8 mouse cellular contexts compared by ENCODE assay signal in genomic region chr8:45410882-45411281, GRCm38 (mm10). TPM values are rescaled to one million over a fixed set of nuclear protein-coding genes. Genes with fewer than 3 reads are reported as not detected.
DNase-seq lines count a peak whose midpoint lies in the region; ATAC-seq and TF ChIP-seq lines count a peak whose summit lies in the region.

Gene Tlr3, minus strand, starts transcription at chr8:45411080.

- 65% methylated on average over 2 of the region's 2 CpGs for WGBS in forebrain, embryonic 10.5 days
- 43% methylated on average over 2 of the region's 2 CpGs for WGBS in kidney, postnatal 0 days
- 74% methylated on average over 2 of the region's 2 CpGs for WGBS in midbrain, embryonic 14.5 days

- no peak for ATAC-seq in kidney, postnatal 0 days (replicated peaks; ENCODE audit: low FRiP score, low read depth)
- ATAC-seq in midbrain, embryonic 14.5 days (ENCODE audit: low FRiP score, low TSS enrichment): no peak

- no peaks in the 10 kb centered on the region for H3K9me3 ChIP-seq in forebrain, embryonic 10.5 days
- H3K9me3 ChIP-seq in kidney, postnatal 0 days (replicated peaks; ENCODE audit: low read length): no peaks in the 10 kb centered on the region
- no peaks in the 10 kb centered on the region for H3K9me3 ChIP-seq in midbrain, embryonic 14.5 days (ENCODE audit: control insufficient read depth, low read length)

- DNase-seq in left cerebral cortex, adult 8-10 months (ENCODE audit: low spot score in 2 of 2): no peak
- DNase-seq in left cerebral cortex, postnatal 25 days (ENCODE audit: low spot score in 2 of 2): no peak
- DNase-seq in forebrain, embryonic 10.5 days (ENCODE audit: extremely low spot score, low spot score): no peak
- DNase-seq in kidney, postnatal 0 days (ENCODE audit: low spot score): no peak
- no peak for DNase-seq in midbrain, embryonic 14.5 days
- no peak for DNase-seq in spleen, postnatal 36 days (ENCODE audit: low spot score in 2 of 2)
- no peak for DNase-seq in cerebellum, postnatal 14 days
- no peak for DNase-seq in adrenal gland, postnatal 25 days

- intact Hi-C loops in left cerebral cortex, postnatal 25 days (cut with DNase I): no loop called here

- H3K27me3 ChIP-seq in forebrain, embryonic 10.5 days (ENCODE audit: poor library complexity, severe bottlenecking): no peaks in the 10 kb centered on the region
- H3K27me3 ChIP-seq in kidney, postnatal 0 days (ENCODE audit: insufficient read depth, low read length): no peaks in the 10 kb centered on the region
- no peaks in the 10 kb centered on the region for H3K27me3 ChIP-seq in midbrain, embryonic 14.5 days (ENCODE audit: control insufficient read depth, insufficient read depth, low read length)

- peaks cover 15% of the 10 kb centered on the region for H3K4me1 ChIP-seq in forebrain, embryonic 10.5 days
- 0 out of 2 replicates have a peak, but pooled peaks cover 5% of the 10 kb centered on the region for H3K4me1 ChIP-seq in kidney, postnatal 0 days (replicated peaks; ENCODE audit: insufficient read depth, low read length)
- no peaks in the 10 kb centered on the region for H3K4me1 ChIP-seq in midbrain, embryonic 14.5 days (ENCODE audit: control insufficient read depth, insufficient read depth, low read length)

- peak within 1 kb of the TSS; percentile 69 for H3K9ac ChIP-seq in kidney, postnatal 0 days (ENCODE audit: low read depth, low read length)
- H3K9ac ChIP-seq in midbrain, embryonic 14.5 days (replicated peaks; ENCODE audit: low read length): no peak within 1 kb of the TSS

- H3K36me3 ChIP-seq in forebrain, embryonic 10.5 days (replicated peaks): no peaks in the 10 kb centered on the region
- H3K36me3 ChIP-seq in kidney, postnatal 0 days (ENCODE audit: insufficient read depth, low read length): no peaks in the 10 kb centered on the region
- H3K36me3 ChIP-seq in midbrain, embryonic 14.5 days (ENCODE audit: control insufficient read depth, insufficient read depth, low read length): no peaks in the 10 kb centered on the region

- peak within 1 kb of the TSS; percentile 51 for H3K4me3 ChIP-seq in forebrain, embryonic 10.5 days
- peak within 1 kb of the TSS; percentile 46 for H3K4me3 ChIP-seq in kidney, postnatal 0 days (replicated peaks; ENCODE audit: low read depth, low read length)
- H3K4me3 ChIP-seq in midbrain, embryonic 14.5 days (replicated peaks; ENCODE audit: low read depth, low read length): peak within 1 kb of the TSS; percentile 3; the same call in 1 of the 2 replicates

- peak within 1 kb of the TSS; percentile 63 for H3K4me2 ChIP-seq in kidney, postnatal 0 days (ENCODE audit: low read length)
- peak within 1 kb of the TSS; percentile 53 for H3K4me2 ChIP-seq in midbrain, embryonic 14.5 days (ENCODE audit: low read length)

- peak within 1 kb of the TSS; percentile 79 for H3K27ac ChIP-seq in forebrain, embryonic 10.5 days
- peak within 1 kb of the TSS; percentile 87 for H3K27ac ChIP-seq in kidney, postnatal 0 days
- H3K27ac ChIP-seq in midbrain, embryonic 14.5 days (replicated peaks; ENCODE audit: low read depth, low read length): no peak within 1 kb of the TSS

- TF ChIP-seq CTCF in kidney, postnatal 0 days (IDR thresholded peaks at IDR 0.05; ENCODE audit: low read depth): no peak

RNA-seq across cellular contexts. Expression of gene Tlr3, which starts in this region (rescaled TPM):
- 10 to 100 TPM in 3 of 4 experiments, 1 to 10 TPM in 1; 8.7 to 11.8 (median 10.8) TPM for total RNA-seq in left cerebral cortex, adult 8-10 months (2022)
- 1 to 10 TPM; 9.4 to 9.7 TPM for total RNA-seq in left cerebral cortex, postnatal 25 days (2021)
- polyA plus RNA-seq in forebrain, embryonic 10.5 days (2016; fragmentation: Nextera tagmentation; extraction: Ambion mirVana): 0.97 and 1.3 TPM in 2 replicates
- 4.6 and 4.7 TPM in 2 replicates for polyA plus RNA-seq in kidney, postnatal 0 days (2015; fragmentation: Nextera tagmentation; extraction: Ambion mirVana)
- polyA plus RNA-seq in midbrain, embryonic 14.5 days (2014; fragmentation: Nextera tagmentation; extraction: Ambion mirVana): 0.65 and 2.0 TPM in 2 replicates
- total RNA-seq in adrenal gland, postnatal 25 days (2021): 7.7 and 9.0 TPM in 2 replicates
